Mouse (Mus musculus) kidney, embryonic 15.5 days (tissue): ENCODE measurements around the gene Adarb1. TPM values are rescaled to one million over a fixed set of nuclear protein-coding genes. Genes with fewer than 3 reads are reported as not detected.
A peak's percentile ranks its signal among the peaks of the same experiment; 100 is the strongest.

Source experiments
- ATAC-seq: fragments of 200-750 bp; cut with Nextera tagmentation; replicated peaks from 2 replicates; pipeline ENCODE4 v1.8.0; 2017; ENCODE audit warnings: moderate TSS enrichment; ENCODE audit not compliant: low FRiP score
- H3K27ac ChIP-seq: fragments of 300-500 bp; sonication (generic); 2 replicates; pipeline ENCODE4 v1.5.1; 2015; ENCODE audit warnings: mild to moderate bottlenecking, inconsistent platforms
- H3K27me3 ChIP-seq: fragments of 300-500 bp; sonication (generic); 2 replicates; pipeline ENCODE4 v1.6.1; 2015; ENCODE audit warnings: inconsistent platforms
- H3K36me3 ChIP-seq: fragments of 300-500 bp; sonication (generic); 2 replicates; pipeline ENCODE4 v1.6.1; 2015; ENCODE audit warnings: inconsistent platforms
- H3K4me1 ChIP-seq: fragments of 300-500 bp; sonication (generic); 2 replicates; pipeline ENCODE4 v1.6.1; 2015; ENCODE audit warnings: inconsistent platforms
- H3K4me2 ChIP-seq: fragments of 300-500 bp; sonication (generic); 2 replicates; pipeline ENCODE4 v1.6.1; 2015; ENCODE audit warnings: moderate library complexity, mild to moderate bottlenecking, inconsistent platforms
- H3K4me3 ChIP-seq: fragments of 300-500 bp; sonication (generic); replicated peaks from 2 replicates; pipeline ENCODE4 v1.5.1; 2015; ENCODE audit warnings: mild to moderate bottlenecking, inconsistent platforms
- H3K9ac ChIP-seq: fragments of 300-500 bp; sonication (generic); 2 replicates; pipeline ENCODE4 v1.6.1; 2015; ENCODE audit warnings: mild to moderate bottlenecking, inconsistent platforms
- H3K9me3 ChIP-seq: fragments of 300-500 bp; sonication (generic); replicated peaks from 2 replicates; pipeline ENCODE4 v1.6.1; 2016; ENCODE audit warnings: inconsistent platforms
- WGBS: fragments of 180-500 bp; shearing (Covaris S2); methylation state at CpG from one replicate; pipeline ENCODE4 v1.1.7; 2015; ENCODE audit warnings: mixed read lengths; 5-methylcytosine and 5-hydroxymethylcytosine counted together
- polyA plus RNA-seq: library from polyadenylated mRNA; unstranded; fragments of >200 nt; fragmentation: Nextera tagmentation; extraction: Ambion mirVana; gene quantifications from 2 replicates; pipeline ENCODE4 v1.2.1, GENCODE M21; 2015

The Adarb1 gene
- polyA plus RNA-seq, 1 experiment from 2014 or later = 6.4 TPM

DNA sequence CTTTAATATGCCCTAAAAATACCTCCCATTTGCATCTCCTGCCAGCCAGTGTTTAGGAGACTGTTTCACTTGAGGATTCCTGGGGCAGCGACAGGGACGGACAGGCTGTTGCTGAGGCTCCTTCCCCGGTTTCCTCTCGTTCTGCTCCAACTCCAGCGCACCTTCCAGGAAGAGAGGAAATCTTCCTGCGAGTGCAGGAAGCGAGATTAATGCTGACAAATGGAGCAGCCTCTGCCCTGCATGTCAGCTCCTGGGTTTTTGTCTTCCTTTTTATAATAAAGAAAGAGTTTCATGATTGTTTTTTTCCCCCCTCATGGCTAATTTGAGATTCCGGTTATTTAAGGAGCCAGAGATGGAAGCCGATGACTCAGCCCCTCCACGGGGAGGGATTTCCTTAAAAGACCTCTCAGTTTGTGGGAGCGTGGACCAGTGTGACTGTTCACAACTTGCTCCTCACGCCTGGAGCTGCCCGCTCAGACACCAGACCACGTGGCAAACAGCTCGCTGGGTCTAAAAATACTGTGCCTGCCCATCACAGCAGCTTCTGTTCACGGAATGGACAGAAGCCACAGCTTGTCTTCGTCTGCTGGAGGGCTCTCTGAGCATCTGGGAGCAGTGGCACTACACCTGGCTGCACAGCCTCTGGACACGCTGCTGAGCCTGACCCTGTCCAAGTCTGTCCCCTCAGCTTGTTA is 16.5 kb upstream of the Adarb1 start:
- peak; percentile 56; the same call in 1 of the 2 replicates for ATAC-seq
- peaks cover 17% of the 10 kb centered on the region for H3K4me1 ChIP-seq
- peak overlapping the region; percentile 74 for H3K27ac ChIP-seq

DNA sequence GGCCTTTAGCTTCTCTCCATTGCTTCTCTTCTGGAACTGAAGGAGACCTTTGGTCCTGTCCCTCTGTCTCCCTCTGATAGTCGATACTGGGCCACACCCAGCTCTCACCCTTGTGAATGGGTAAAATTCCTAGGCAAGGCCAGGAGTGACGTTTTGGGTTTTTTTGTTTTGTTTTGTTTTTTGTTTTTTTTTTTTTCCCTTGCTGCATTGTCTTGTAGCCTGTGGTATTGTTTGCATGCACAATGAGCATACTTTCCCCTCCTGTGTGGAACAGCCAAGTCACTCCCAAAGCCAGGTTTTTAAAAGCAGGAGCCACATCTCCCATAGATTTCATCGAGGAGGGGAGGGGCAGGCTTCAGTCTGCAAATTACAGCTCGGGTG is 16.0 kb upstream of the Adarb1 start:
- H3K4me1 ChIP-seq = peaks cover 17% of the 10 kb centered on the region
- H3K4me2 ChIP-seq = peak overlapping the region; percentile 28
- WGBS = 32% methylated on average over 4 of the region's 4 CpGs
- no peaks in the 10 kb centered on the region for H3K36me3 ChIP-seq
- H3K9ac ChIP-seq = no peak overlapping the region
- H3K27me3 ChIP-seq = no peaks in the 10 kb centered on the region; the same call in 1 of the 2 replicates
- no peak for ATAC-seq
- no peak overlapping the region for H3K4me3 ChIP-seq
- H3K9me3 ChIP-seq = no peaks in the 10 kb centered on the region
- H3K27ac ChIP-seq = peak overlapping the region; percentile 67

More for the DNA sequence above, 16.5 kb upstream of the Adarb1 start:
- H3K36me3 ChIP-seq = no peaks in the 10 kb centered on the region
- H3K4me2 ChIP-seq = peak overlapping the region; percentile 28
- H3K4me3 ChIP-seq = no peak overlapping the region
- H3K9me3 ChIP-seq = no peaks in the 10 kb centered on the region
- H3K27me3 ChIP-seq = no peaks in the 10 kb centered on the region; the same call in 1 of the 2 replicates
- H3K9ac ChIP-seq = no peak overlapping the region
- WGBS = 34% methylated on average over 18 of the region's 18 CpGs

DNA sequence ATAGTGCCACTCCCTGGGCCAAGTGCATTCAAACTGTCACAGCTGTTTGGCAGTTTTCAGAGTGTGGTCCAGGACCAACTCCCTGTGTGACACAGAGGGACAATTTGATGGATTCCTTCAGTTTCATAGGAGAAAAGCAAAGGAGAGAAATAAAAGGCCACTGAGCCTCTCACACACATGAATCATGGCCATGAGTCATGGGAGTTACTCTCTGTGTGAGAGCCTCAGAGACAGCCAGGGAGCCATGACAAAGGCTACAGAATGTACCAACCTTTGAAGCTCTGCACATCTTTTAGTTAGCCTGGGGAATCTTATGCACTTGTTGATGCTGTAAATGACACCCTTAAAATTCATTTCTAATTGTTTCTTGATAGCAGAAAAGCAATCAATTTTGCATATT is 12.7 kb upstream of the Adarb1 start:
- Histone ChIP-seq H3K9ac (no peak overlapping the region), H3K36me3 (no peaks in the 10 kb centered on the region), H3K27me3 (no peaks in the 10 kb centered on the region; the same call in 1 of the 2 replicates), H3K9me3 (no peaks in the 10 kb centered on the region), H3K4me2 (no peak overlapping the region), H3K27ac (no peak overlapping the region), H3K4me1 (peaks cover 23% of the 10 kb centered on the region), H3K4me3 (no peak overlapping the region)
- ATAC-seq = no peak

DNA sequence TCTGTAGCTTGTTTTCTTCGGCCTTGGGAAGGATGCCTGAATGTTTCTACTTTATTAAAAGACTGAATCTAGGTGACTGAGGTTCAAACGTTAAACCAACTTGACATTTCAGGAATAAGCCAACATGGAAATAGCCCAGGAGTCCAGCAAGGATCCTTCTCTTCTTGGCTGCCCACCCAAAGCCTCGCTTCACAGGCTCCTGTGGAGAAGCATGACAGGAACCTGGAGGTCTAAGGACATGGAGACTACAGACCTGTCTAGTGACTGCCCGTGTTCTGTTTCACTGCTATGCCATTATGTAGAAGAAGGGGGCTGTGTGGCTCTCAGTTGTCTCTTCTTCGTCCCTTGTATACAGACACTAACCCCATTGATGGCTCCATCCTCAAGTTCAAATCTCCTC is 11.9 kb upstream of the Adarb1 start:
- WGBS = 86% methylated on average over 5 of the region's 5 CpGs
- Histone ChIP-seq H3K27ac (no peak overlapping the region), H3K9me3 (no peaks in the 10 kb centered on the region), H3K27me3 (no peaks in the 10 kb centered on the region; the same call in 1 of the 2 replicates), H3K36me3 (no peaks in the 10 kb centered on the region), H3K4me1 (peaks cover 17% of the 10 kb centered on the region), H3K4me2 (no peak overlapping the region), H3K4me3 (no peak overlapping the region), H3K9ac (no peak overlapping the region)
- no peak for ATAC-seq

DNA sequence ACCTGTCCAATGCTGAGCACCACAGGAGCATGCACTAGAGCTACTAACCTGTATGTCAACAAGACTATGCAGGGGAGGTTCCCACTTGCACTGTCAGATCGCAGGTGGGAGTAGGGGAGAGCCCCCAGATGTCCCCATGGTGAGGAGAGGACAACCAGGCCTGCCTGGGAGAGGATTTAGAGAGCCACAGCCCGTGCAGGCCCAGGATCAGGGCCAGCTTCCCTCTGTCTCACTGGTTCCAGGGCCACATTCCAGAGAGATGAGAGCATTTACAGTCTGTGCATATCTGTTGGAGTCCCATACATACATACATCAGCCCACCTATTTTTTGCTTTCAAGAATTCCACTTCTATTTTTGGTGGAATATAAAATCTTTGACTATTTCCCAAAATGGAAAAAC is 9.5 kb upstream of the Adarb1 start:
- WGBS = 43% methylated on average over 2 of the region's 2 CpGs
- H3K36me3 ChIP-seq = no peaks in the 10 kb centered on the region
- H3K4me3 ChIP-seq = no peak overlapping the region
- peaks cover 7% of the 10 kb centered on the region; the same call in 1 of the 2 replicates for H3K4me1 ChIP-seq
- no peak overlapping the region for H3K27ac ChIP-seq
- no peak overlapping the region for H3K4me2 ChIP-seq
- H3K9ac ChIP-seq = no peak overlapping the region
- no peaks in the 10 kb centered on the region for H3K27me3 ChIP-seq
- ATAC-seq = no peak
- no peaks in the 10 kb centered on the region for H3K9me3 ChIP-seq

DNA sequence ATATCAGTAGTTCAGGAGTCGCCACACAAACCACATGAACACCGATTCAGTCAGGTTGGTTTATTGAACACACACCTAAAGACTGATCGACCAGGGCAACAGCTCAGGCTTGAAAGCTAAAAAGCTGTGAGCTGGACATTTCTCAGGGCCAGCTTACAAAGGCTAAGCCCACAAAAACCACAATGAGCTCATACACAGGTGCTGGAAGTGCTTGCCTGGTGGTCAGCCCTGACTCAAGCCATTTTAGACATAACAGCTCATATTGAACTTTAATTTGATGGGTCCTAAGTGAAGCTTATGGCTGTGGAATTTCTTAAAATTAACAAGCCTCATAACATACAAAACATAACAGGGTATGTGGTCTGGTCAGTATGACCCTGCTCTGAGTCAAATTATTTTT is 2.1 kb upstream of the Adarb1 start:
- peaks cover 22% of the 10 kb centered on the region for H3K4me1 ChIP-seq
- no peaks in the 10 kb centered on the region for H3K36me3 ChIP-seq
- no peak overlapping the region for H3K4me3 ChIP-seq
- H3K9me3 ChIP-seq = no peaks in the 10 kb centered on the region; the same call in 1 of the 2 replicates
- H3K27me3 ChIP-seq = peaks cover 23% of the 10 kb centered on the region
- H3K4me2 ChIP-seq = no peak overlapping the region
- 95% methylated on average over 3 of the region's 3 CpGs for WGBS
- no peak for ATAC-seq
- H3K27ac ChIP-seq = no peak overlapping the region
- no peak overlapping the region for H3K9ac ChIP-seq

DNA sequence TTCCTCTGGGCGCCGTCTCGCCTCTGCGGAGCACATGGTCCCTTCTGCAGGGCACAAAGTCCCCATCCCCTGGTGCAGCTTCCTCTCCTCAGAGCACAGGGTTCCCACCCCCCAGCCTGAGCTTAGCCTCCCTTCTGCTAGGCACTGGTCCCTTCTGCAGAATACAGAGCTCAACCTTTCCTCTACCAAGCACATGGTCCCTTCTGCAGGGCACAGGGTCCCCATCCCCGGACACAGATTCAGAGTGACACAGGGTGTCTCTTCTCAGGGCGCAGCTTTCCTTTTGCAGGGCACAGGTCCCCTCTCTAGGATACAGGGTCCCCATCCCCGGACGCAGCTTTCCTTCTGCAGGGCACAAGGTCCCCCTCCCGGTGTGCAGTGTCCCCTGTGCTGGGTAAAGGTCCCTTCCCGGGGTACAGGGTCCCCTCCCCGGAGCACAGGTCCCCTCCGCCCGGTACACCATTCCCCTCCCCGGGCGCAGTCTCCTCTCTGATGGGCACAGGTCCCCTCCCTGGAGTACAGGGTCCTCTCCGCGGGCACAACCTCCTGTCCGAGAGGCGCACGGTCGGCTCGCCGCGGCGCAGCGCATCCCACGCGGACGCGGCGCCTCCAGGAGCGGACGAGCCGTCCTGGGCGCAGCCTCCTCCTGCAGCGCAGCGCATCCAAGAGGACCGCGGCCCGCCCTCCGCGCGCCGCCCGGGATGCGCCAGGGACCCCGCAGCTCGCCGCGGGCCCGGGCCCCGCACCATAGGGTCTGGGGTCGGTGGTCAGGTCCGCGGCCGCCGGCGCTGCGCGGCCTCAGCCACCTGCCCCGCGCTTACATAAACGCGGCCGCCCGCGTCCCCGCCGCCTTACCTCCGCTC is 599 bp downstream of the Adarb1 start:
- Histone ChIP-seq H3K9me3 (no peaks in the 10 kb centered on the region; the same call in 1 of the 2 replicates), H3K4me1 (peaks cover 26% of the 10 kb centered on the region), H3K4me2 (peak overlapping the region; percentile 98), H3K27ac (peak overlapping the region; percentile 48; the same call in 1 of the 2 replicates), H3K27me3 (peaks cover 23% of the 10 kb centered on the region), H3K4me3 (peak overlapping the region; percentile 83), H3K9ac (peak overlapping the region; percentile 67), H3K36me3 (no peaks in the 10 kb centered on the region)
- under 1% methylated on average over 70 of the region's 70 CpGs for WGBS
- peak; percentile 74 for ATAC-seq

DNA sequence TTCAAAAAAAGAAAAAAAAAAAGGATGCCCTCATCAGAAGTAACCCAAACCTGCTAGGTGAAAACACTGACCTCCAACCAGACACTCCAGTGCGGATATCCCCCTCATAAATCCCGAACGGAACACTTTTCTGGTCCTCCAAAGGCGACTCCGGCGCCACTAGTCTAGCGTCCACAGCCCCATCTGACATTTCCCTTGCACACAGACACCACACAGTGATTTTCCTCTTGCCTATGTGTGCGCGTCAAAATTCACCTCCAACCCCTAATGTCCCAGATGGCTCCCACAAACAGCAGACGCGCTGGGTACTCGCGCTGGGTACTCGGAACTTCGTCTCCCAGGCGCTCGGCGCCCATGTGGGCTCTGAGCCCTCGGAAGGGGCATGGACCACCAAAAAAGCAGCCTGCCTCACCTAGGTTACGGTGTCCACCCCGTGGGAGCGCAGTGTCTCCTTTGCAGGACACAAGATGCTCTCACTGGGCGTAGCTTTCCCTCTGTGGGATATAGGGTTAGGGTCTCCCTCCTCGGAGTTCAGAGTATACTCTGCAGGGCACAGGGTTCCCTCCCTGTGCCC is 1.3 kb downstream of the Adarb1 start:
- Histone ChIP-seq H3K4me3 (peak overlapping the region; percentile 83), H3K4me2 (peak overlapping the region; percentile 98), H3K36me3 (no peaks in the 10 kb centered on the region), H3K27me3 (peaks cover 23% of the 10 kb centered on the region), H3K9ac (peak overlapping the region; percentile 67), H3K27ac (no peak overlapping the region), H3K9me3 (no peaks in the 10 kb centered on the region; the same call in 1 of the 2 replicates), H3K4me1 (peaks cover 26% of the 10 kb centered on the region)
- WGBS = 2% methylated on average over 24 of the region's 24 CpGs
- ATAC-seq = no peak; the same call in 1 of the 2 replicates

DNA sequence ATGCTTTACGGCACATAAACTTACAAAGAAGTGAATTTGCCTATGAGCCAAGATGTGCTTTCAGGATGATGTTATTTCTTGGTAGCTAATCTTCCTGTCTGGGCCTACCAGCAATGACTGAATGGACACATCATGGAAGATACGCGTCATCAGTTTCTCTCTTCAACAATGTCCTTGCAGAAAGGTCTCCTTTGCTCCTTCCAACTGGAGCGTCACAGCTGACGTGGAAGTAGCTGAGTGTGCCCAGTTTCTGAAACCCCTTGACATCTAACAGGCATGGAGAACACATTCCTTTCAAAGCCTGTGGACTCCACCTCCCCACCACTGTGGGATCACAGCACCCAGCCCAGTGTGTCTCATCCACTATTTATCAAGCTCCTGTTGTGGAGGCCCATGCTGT is 2.2 kb downstream of the Adarb1 start:
- peaks cover 23% of the 10 kb centered on the region for H3K27me3 ChIP-seq
- H3K36me3 ChIP-seq = no peaks in the 10 kb centered on the region
- H3K9ac ChIP-seq = no peak overlapping the region
- H3K4me1 ChIP-seq = peaks cover 26% of the 10 kb centered on the region
- WGBS = 89% methylated on average over 5 of the region's 5 CpGs
- no peak overlapping the region for H3K4me3 ChIP-seq
- no peak for ATAC-seq
- H3K27ac ChIP-seq = no peak overlapping the region
- no peaks in the 10 kb centered on the region; the same call in 1 of the 2 replicates for H3K9me3 ChIP-seq
- peak overlapping the region; percentile 98; the same call in 1 of the 2 replicates for H3K4me2 ChIP-seq

DNA sequence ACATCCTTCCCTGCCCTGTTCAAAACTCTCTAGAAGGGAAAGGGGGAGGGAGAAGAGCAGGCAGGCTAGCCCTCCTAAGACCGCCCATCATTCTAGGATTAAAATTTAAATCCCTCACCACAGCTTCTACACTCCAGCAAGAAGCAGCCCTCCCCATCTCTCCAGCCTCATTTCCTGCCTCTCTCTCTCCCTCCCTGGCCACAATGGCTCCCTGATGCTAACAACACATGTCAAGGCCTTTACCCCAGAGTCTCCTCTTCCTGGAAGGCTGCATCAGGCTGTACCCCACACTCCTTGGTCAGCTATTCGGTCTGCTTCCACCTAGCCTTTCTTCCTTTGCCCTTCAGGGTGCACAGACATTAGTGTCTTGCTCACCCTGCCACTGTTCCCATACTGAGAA is 4.3 kb downstream of the Adarb1 start:
- 79% methylated on average over 2 of the region's 2 CpGs for WGBS
- ATAC-seq = no peak
- no peak overlapping the region for H3K4me2 ChIP-seq

DNA sequence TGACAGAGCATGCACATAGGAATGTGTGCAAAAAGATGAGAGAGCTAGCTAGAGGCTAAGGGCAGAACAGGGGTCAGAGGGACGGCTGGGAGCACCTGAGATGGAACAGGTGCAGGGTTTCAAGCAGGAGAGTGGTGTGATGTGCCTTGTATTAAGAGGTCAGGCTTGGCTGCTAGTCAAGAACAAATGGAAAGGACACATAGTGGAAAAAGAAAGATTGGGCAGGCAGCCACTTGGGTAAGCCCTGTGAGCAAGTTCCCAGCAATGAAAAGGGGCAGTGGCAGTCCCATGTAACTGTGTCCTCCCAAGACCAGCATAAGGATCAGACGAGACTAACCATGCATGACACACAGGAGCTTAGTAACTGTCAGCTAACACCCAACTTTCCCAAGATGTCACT is 8.9 kb downstream of the Adarb1 start:
- no peak overlapping the region for H3K27ac ChIP-seq
- H3K36me3 ChIP-seq = no peaks in the 10 kb centered on the region
- no peaks in the 10 kb centered on the region for H3K9me3 ChIP-seq
- H3K4me1 ChIP-seq = peaks cover 10% of the 10 kb centered on the region; the same call in 1 of the 2 replicates
- ATAC-seq = no peak
- no peak overlapping the region for H3K4me3 ChIP-seq
- no peaks in the 10 kb centered on the region for H3K27me3 ChIP-seq
- H3K4me2 ChIP-seq = no peak overlapping the region
- H3K9ac ChIP-seq = no peak overlapping the region
- 42% methylated on average over 2 of the region's 2 CpGs for WGBS

More for the DNA sequence above, 4.3 kb downstream of the Adarb1 start:
- no peak overlapping the region for H3K27ac ChIP-seq
- peaks cover 23% of the 10 kb centered on the region for H3K27me3 ChIP-seq
- H3K4me1 ChIP-seq = peaks cover 29% of the 10 kb centered on the region
- H3K9ac ChIP-seq = no peak overlapping the region
- H3K36me3 ChIP-seq = no peaks in the 10 kb centered on the region
- H3K9me3 ChIP-seq = no peaks in the 10 kb centered on the region
- H3K4me3 ChIP-seq = no peak overlapping the region

DNA sequence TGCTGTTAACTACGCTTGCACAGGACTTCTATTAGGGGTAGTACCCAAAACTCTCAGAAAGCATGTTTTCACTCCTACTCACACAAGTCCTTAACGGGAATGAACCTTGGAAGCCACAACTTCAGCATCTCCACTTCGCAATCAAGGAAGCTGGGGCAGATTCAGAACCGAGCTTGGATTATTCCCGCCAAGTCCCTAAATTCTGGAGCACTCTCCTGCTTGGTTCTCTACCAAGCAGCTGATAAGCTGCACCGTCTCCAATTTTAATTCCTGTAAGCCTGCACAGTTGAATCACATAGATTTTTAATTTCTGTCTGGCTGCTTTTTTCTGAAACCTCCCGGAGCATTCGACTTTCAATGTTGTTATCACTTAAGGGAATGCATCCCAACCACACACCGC is 9.8 kb downstream of the Adarb1 start:
- Histone ChIP-seq H3K4me3 (no peak overlapping the region), H3K4me1 (0 out of 2 replicates have a peak, but pooled peaks cover 7% of the 10 kb centered on the region), H3K4me2 (no peak overlapping the region), H3K27ac (no peak overlapping the region), H3K9me3 (no peaks in the 10 kb centered on the region), H3K36me3 (no peaks in the 10 kb centered on the region), H3K9ac (no peak overlapping the region), H3K27me3 (no peaks in the 10 kb centered on the region)
- no peak for ATAC-seq
- 83% methylated on average over 9 of the region's 9 CpGs for WGBS
